Mouse (Mus musculus) ES-E14 (cell line): ENCODE data around the gene Rsg1.

ENCODE experiments used
- CHD2 ChIP-seq: IDR thresholded peaks from 2 replicates; pipeline ENCODE4 v1.6.1; 2014; ENCODE audit warnings: mild to moderate bottlenecking, low read depth, low read length, inconsistent platforms
- HCFC1 ChIP-seq: IDR thresholded peaks from 2 replicates; pipeline ENCODE4 v1.6.1; 2012; ENCODE audit warnings: low read length, inconsistent platforms, borderline replicate concordance; ENCODE audit not compliant: insufficient read depth

DNA sequence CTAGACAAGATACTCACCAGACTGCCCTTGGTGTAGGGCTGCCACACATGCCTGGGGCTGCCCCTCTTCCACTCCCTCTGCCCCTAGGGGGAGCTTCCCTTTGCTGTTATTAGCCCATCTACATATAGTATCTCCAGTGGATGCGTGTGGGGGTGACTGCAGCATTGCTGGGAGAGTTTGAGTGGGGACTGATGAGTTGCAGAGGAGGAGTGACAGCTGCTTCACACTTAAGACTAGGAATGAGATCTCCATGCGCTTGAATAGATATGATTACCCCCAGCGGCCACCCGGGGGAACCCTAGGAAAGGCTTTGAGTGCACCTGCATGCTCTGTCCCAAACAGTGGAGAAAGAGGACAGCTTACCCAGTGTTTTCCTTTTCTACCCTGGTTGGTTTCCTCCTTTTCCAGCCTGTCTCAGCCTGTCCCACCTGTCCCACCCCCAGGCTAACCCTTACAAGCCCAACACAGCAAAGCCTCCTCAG lies 9.1 kb upstream of the Rsg1 start:
- TF ChIP-seq HCFC1 (no peak), CHD2 (no peak)
